Mouse (Mus musculus): ENCODE data around the gene Farsb.

- TF ChIP-seq EP300 (IDR thresholded peaks at IDR 0.05; ENCODE audit: low read depth): no peak
- TF ChIP-seq CTCF (IDR thresholded peaks at IDR 0.05; ENCODE audit: low read depth): no peak
Observed at GRCm38 (mm10) chr1:78395737-78396136, 93.0 kb downstream of the Farsb start.

Measured in liver, embryonic 14.5 days (tissue).